Mouse (Mus musculus) embryonic facial prominence, embryonic 12.5 days (tissue): ENCODE results near the gene Lrmda. TPM values are rescaled to one million over a fixed set of nuclear protein-coding genes. Genes with fewer than 3 reads are reported as not detected.

Source experiments
- ATAC-seq: fragments of 200-750 bp; cut with Nextera tagmentation; 2 replicates; pipeline ENCODE4 v1.8.0; 2017; ENCODE audit not compliant: insufficient number of reproducible peaks, insufficient read depth, low FRiP score, low TSS enrichment
- H3K27ac ChIP-seq: fragments of 300-500 bp; sonication (generic); 2 replicates; pipeline ENCODE4 v1.5.1; 2016; ENCODE audit warnings: mild to moderate bottlenecking
- H3K27me3 ChIP-seq: fragments of 300-500 bp; sonication (generic); 2 replicates; pipeline ENCODE4 v1.6.1; 2016; ENCODE audit warnings: mild to moderate bottlenecking, moderate library complexity
- H3K36me3 ChIP-seq: fragments of 300-500 bp; sonication (generic); 2 replicates; pipeline ENCODE4 v1.6.1; 2016; ENCODE audit warnings: mild to moderate bottlenecking
- H3K4me1 ChIP-seq: fragments of 300-500 bp; sonication (generic); 2 replicates; pipeline ENCODE4 v1.6.1; 2016
- H3K4me2 ChIP-seq: fragments of 300-500 bp; sonication (generic); replicated peaks from 2 replicates; pipeline ENCODE4 v1.6.1; 2016; ENCODE audit warnings: mild to moderate bottlenecking, moderate library complexity
- H3K4me3 ChIP-seq: fragments of 300-500 bp; sonication (generic); 2 replicates; pipeline ENCODE4 v1.5.1; 2016; ENCODE audit warnings: mild to moderate bottlenecking
- H3K9ac ChIP-seq: fragments of 300-500 bp; sonication (generic); 2 replicates; pipeline ENCODE4 v1.6.1; 2016; ENCODE audit warnings: mild to moderate bottlenecking, moderate library complexity
- H3K9me3 ChIP-seq: fragments of 300-500 bp; sonication (generic); 2 replicates; pipeline ENCODE4 v1.6.1; 2016; ENCODE audit warnings: mild to moderate bottlenecking, moderate library complexity
- WGBS: fragments of 180-500 bp; shearing (Covaris S2); methylation state at CpG from one replicate; pipeline ENCODE4 v1.1.7; 2016; 5-methylcytosine and 5-hydroxymethylcytosine counted together
- polyA plus RNA-seq: library from polyadenylated mRNA; unstranded; fragments of >200 nt; fragmentation: Nextera tagmentation; extraction: Ambion mirVana; gene quantifications from 2 replicates; pipeline ENCODE4 v1.2.1, GENCODE M21; 2016

Gene Lrmda
- polyA plus RNA-seq, 1 experiment from 2014 or later = 0.28 TPM

DNA sequence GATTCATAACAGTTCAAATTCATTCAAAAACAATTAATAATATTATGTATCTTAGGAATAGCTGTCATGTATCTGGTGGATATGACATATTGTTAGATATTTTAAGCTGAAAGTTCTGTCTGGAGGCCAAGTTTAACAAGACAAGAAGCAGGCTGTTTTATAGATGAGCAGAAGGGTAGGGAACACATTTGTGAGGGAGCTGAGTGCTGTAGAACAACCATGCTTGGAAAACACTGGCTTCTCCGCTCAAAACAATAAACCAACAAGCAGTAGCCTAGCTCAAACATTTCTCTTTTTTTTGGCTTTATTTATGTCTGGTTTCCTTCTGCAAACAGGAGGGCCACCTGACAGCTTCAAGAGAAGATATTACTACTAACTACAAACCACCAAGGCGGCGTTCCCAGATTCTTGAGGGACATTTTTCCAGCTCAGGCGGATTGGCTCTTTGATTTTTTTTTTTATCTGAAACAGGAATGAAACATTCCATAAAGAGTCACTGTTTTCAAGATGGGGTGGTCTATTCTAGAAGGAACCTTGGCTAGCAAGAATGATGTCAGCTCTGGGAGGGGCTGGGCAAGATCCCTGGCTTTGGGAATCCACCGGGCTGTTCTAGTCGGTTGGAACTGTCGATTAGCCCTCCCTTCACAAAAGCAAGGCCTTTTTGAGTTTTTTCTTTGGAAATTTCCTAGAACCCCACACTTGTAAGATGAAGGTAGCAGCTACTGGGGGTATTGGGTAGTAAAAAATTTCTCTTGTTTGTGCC is 304.2 kb downstream of the Lrmda start:
- H3K27me3 ChIP-seq = no peaks in the 10 kb centered on the region
- 88% methylated on average over 7 of the region's 7 CpGs for WGBS
- H3K27ac ChIP-seq = no peak overlapping the region
- no peak overlapping the region for H3K4me2 ChIP-seq
- H3K9ac ChIP-seq = no peak overlapping the region
- no peaks in the 10 kb centered on the region for H3K9me3 ChIP-seq
- H3K36me3 ChIP-seq = no peaks in the 10 kb centered on the region
- no peaks in the 10 kb centered on the region for H3K4me1 ChIP-seq
- H3K4me3 ChIP-seq = no peak overlapping the region
- no peak for ATAC-seq

DNA sequence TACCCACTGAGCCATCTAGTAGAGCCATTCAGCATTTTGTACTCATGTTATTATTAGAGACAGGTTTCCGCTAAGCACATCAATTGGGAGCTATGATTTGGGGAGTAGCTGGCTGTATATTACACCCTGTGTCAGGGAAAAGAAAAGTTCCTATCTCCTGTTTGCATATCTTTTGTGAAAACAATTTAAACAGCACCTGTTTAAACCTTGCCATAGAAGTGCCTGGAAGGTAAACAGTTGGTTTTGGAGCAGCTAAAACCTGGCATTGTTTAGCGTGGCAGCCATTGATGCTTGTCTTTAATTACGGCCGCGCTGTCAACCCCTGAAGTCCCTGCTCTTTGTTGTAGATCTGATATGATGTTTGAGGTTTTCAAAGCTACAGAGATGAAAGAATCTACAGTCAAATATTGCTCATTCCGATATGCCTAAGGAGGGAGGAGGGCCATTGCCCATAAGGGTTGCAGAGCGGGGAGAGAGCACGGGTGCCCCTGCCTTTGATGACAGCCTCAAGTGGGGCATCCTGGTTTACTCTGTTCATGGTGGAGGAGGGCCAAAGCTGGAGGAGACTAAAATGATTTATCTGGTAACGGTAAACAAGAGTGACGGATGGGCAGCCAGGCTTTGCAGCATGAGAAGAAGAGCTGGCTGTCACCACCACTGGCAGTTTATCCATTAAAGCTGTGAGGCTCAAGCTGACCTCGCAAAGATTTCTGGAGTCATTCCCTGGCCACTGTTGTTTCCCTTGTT is 306.9 kb downstream of the Lrmda start:
- Histone ChIP-seq H3K9ac (no peak overlapping the region), H3K27ac (no peak overlapping the region), H3K4me1 (no peaks in the 10 kb centered on the region), H3K4me3 (no peak overlapping the region), H3K27me3 (no peaks in the 10 kb centered on the region), H3K9me3 (no peaks in the 10 kb centered on the region), H3K36me3 (no peaks in the 10 kb centered on the region), H3K4me2 (no peak overlapping the region)
- WGBS = 79% methylated on average over 11 of the region's 11 CpGs
- no peak for ATAC-seq

DNA sequence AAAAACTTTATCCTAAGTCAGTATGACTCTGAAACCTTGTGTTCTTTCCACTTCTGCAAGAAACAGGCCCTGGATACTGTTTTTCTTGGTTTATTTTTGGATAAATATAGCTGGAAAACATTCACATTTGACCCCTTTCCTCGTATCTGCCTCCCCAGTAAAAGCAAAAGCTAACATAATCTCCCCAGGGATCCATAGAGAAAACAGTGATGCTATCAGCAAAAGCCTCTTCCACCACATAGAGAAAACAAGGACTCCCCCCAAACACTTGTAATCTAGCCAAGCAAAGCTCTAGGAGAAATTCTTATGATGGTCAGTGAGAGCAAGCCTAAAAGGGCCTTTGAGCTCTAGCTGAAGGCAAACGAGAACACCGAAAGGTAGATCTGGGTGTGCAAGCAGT is 309.7 kb downstream of the Lrmda start:
- 80% methylated on average over 3 of the region's 3 CpGs for WGBS
- Histone ChIP-seq H3K27me3 (no peaks in the 10 kb centered on the region), H3K36me3 (no peaks in the 10 kb centered on the region), H3K4me3 (no peak overlapping the region), H3K9me3 (no peaks in the 10 kb centered on the region), H3K4me2 (no peak overlapping the region), H3K4me1 (no peaks in the 10 kb centered on the region), H3K27ac (no peak overlapping the region), H3K9ac (no peak overlapping the region)
- no peak for ATAC-seq

DNA sequence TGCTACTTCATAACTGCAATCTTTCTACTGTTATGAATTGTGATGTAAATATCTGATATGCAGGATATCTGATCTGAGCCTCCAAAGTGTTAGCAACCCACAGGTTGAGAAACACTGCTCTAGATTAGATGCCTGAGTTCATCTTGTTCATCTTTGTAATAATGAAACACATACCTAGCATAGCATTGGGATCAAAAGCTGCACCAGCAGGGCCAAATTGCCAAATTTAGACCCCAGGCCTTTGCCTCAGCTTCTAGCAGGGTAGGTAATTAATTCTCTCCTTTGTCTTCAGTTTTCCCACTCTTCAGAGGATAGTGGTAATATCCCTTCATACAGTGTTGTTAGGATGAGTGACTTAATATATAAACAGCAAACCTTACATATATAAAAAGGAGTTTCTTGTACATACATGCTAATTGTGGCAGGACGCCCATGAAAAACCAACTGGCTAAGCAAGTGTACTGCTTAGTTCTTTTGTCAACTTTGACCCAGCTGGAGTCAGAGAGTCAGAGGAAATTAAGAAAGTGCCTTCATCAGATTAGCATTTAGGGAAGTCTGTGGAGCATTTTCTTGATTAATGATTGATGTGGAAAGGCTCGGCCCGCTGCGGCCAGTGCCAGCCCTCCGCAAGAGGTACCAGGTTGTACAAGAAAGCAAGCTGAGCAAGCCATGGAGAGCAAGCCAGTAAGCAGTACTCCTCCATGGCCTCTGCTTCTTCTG is 315.7 kb downstream of the Lrmda start:
- Histone ChIP-seq H3K9me3 (no peaks in the 10 kb centered on the region), H3K27ac (no peak overlapping the region), H3K4me2 (no peak overlapping the region), H3K27me3 (no peaks in the 10 kb centered on the region), H3K4me1 (no peaks in the 10 kb centered on the region), H3K9ac (no peak overlapping the region), H3K4me3 (no peak overlapping the region), H3K36me3 (no peaks in the 10 kb centered on the region)
- no peak for ATAC-seq
- 87% methylated on average over 5 of the region's 5 CpGs for WGBS

DNA sequence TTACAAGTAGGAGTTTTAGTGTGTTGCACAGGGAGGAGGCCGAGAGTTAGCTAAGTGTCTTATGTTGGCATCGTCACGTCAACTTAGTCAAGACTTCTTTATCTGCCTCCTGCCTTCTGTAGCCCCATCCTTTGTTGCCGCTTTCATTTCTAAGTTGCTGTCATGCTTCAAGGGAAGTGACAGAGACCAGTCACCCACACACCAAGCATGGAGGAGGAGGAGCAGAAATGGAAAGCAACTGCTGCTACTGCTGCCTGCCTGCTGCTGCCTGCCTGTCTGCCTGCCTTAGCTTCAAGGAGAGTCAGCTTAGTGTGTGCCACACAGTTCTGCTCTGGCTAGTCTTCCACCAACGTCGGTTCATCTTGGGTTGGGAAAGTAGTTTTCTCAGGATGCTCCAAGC is 319.7 kb downstream of the Lrmda start:
- no peaks in the 10 kb centered on the region for H3K9me3 ChIP-seq
- WGBS = 83% methylated on average over 6 of the region's 6 CpGs

DNA sequence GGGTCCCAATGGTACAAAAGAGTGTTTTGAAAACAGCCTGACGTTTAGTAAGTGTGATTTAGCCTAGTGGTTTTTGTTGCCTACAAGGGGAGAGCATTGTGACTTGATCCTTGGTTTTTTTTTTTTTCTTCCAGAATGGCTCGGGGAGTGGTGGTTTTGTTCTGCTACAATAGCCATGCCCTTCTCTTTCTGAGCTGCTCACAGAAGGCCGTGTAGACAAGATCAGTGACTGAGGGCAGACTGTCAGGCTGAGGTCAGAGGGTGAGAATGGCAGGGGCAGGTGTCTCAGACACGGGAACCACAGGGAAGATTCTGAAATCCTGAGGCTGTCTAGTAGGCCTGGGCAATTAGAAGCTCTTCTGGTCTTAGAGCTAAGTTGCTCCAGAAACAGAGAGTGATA is 323.8 kb downstream of the Lrmda start:
- H3K27me3 ChIP-seq = no peaks in the 10 kb centered on the region

More for the DNA sequence above, 319.7 kb downstream of the Lrmda start:
- Histone ChIP-seq H3K36me3 (no peaks in the 10 kb centered on the region), H3K9ac (no peak overlapping the region), H3K27ac (no peak overlapping the region), H3K4me2 (no peak overlapping the region), H3K27me3 (no peaks in the 10 kb centered on the region), H3K4me1 (no peaks in the 10 kb centered on the region), H3K4me3 (no peak overlapping the region)
- ATAC-seq = no peak

DNA sequence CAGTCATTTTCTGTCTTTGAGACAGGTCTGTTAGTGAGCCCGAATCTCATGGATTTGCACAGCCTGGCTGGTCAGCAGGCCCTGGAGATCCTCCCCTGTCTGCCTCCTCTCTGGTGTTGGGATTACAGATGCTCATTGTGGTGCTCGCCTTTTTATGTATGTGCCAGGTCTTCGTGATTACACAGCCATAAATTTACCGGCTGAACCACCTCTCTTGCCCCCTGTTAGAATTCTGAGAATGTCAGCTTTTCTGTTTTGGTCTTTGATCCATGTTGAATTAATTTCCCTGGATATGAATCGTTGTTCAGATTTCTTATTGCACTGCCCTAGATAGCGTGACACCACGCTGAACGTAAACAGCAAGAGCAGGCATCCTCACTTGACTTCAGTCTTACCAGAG is 325.7 kb downstream of the Lrmda start:
- H3K9ac ChIP-seq = no peak overlapping the region
- 0 out of 2 replicates have a peak, but pooled peaks cover 5% of the 10 kb centered on the region for H3K27me3 ChIP-seq
- H3K4me1 ChIP-seq = no peaks in the 10 kb centered on the region
- H3K9me3 ChIP-seq = no peaks in the 10 kb centered on the region
- 72% methylated on average over 8 of the region's 8 CpGs for WGBS
- H3K36me3 ChIP-seq = no peaks in the 10 kb centered on the region
- H3K27ac ChIP-seq = no peak overlapping the region
- H3K4me2 ChIP-seq = no peak overlapping the region
- no peak for ATAC-seq
- H3K4me3 ChIP-seq = no peak overlapping the region

More for the DNA sequence above, 323.8 kb downstream of the Lrmda start:
- no peak for ATAC-seq
- no peak overlapping the region for H3K4me2 ChIP-seq
- H3K4me1 ChIP-seq = no peaks in the 10 kb centered on the region
- H3K9ac ChIP-seq = no peak overlapping the region
- no peak overlapping the region for H3K4me3 ChIP-seq
- no peaks in the 10 kb centered on the region for H3K9me3 ChIP-seq
- no peak overlapping the region for H3K27ac ChIP-seq
- WGBS = 27% methylated on average over 4 of the region's 4 CpGs
- no peaks in the 10 kb centered on the region for H3K36me3 ChIP-seq

DNA sequence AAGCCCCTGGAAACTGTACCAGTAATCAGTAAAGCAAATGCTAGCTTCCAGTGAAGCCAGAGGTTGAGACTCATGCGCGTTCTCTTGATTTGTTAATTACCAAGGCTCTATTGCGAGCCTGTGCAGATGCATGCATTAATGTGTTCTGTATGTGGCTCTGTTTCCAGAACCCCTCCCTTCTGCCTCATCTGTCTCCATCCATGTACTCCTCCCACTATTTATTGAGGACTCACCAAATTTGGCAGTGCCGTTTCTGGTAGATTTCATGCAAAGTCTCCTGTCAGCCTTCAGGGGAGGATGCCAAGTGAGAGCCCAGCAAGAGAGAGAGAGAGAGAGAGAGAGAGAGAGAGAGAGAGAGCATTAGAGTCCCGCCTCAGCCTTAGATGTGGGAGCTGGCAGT is 334.1 kb downstream of the Lrmda start:
- no peak overlapping the region for H3K4me3 ChIP-seq
- 73% methylated on average over 5 of the region's 5 CpGs for WGBS

DNA sequence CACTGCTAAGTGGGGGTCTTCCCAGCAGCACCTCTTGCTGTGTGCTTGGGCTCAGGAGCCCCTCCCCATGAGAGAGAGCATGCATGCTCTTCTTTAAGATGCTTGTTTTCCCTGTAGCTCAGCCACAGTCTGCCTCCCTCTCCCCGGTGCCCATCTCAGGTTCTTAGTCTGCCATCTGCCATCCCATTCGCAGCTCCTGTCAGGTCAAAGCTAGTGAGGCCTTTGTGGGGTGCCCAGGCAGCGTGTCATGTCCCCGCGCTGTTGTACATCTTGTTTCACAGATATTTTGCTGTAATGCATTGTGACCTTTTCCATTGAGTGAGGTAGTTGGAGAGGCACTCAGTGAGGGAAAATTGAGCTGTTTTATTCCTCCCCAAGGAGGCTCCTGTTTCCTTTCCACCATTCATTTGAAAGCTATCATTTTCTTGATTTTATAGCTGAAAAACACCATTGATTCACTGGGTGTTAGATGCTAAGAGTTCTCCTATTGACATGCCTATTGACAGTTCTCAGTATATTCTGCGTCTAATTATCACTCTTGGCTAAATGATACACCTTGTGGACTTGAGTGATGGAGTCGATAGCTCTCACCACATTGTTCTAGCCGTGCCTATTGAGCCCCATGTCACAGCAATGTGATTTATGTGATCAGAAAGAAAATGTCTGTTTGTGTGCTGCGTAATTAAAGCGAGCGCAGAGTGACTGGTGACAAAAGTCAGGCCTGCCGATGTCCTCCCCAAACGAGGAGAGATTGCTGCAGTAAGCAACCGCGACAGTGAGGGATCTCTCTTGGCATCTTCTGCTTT is 335.5 kb downstream of the Lrmda start:
- H3K9ac ChIP-seq = no peak overlapping the region
- no peaks in the 10 kb centered on the region for H3K36me3 ChIP-seq
- no peak overlapping the region for H3K4me2 ChIP-seq
- H3K9me3 ChIP-seq = no peaks in the 10 kb centered on the region
- 65% methylated on average over 15 of the region's 15 CpGs for WGBS
- H3K4me3 ChIP-seq = no peak overlapping the region
- 0 out of 2 replicates have a peak, but pooled peaks cover 2% of the 10 kb centered on the region for H3K27me3 ChIP-seq
- H3K4me1 ChIP-seq = peaks cover 14% of the 10 kb centered on the region
- 0 out of 2 replicates have a peak overlapping the region, but pooled peaks have one; percentile 41 for H3K27ac ChIP-seq
- 0 out of 2 replicates have a peak, but pooled peaks have one; percentile 22 for ATAC-seq

More for the DNA sequence above, 334.1 kb downstream of the Lrmda start:
- peaks cover 14% of the 10 kb centered on the region for H3K4me1 ChIP-seq
- no peak overlapping the region for H3K4me2 ChIP-seq
- no peaks in the 10 kb centered on the region for H3K9me3 ChIP-seq
- no peak overlapping the region for H3K27ac ChIP-seq
- no peaks in the 10 kb centered on the region for H3K36me3 ChIP-seq
- no peak overlapping the region for H3K9ac ChIP-seq
- ATAC-seq = no peak
- 0 out of 2 replicates have a peak, but pooled peaks cover 7% of the 10 kb centered on the region for H3K27me3 ChIP-seq

DNA sequence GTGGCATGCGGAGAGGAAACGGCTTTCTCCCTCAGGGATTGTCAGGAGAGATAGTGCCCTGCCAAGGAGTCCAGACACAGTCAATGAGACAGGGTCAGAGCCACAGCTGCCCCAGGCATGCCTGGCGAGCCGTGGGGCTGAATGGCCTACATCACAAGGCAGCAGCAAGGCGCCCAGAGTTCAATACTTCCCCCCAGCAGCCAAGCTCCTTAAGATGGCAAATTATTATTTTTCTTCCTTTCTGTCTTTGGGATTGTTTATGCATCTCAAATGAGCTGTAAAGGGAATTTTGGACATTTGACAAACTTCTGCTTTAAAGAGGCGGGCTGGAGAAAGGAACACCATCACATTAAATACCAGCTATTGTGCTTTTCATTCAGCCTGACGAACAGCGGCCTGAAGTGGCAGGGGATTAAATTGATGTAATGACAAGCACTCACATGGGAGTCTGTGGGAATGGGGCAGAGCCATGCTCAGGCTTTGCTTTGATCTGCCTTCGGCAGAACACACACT is 338.5 kb downstream of the Lrmda start:
- H3K36me3 ChIP-seq = no peaks in the 10 kb centered on the region
- no peak overlapping the region for H3K9ac ChIP-seq
- H3K9me3 ChIP-seq = no peaks in the 10 kb centered on the region
- no peak overlapping the region for H3K4me3 ChIP-seq
- peaks cover 14% of the 10 kb centered on the region for H3K4me1 ChIP-seq
- H3K27me3 ChIP-seq = 0 out of 2 replicates have a peak, but pooled peaks cover 2% of the 10 kb centered on the region
- WGBS = 32% methylated on average over 9 of the region's 9 CpGs
- ATAC-seq = no peak; the same call in 1 of the 2 replicates
- H3K4me2 ChIP-seq = no peak overlapping the region
- peak overlapping the region; percentile 24; the same call in 1 of the 2 replicates for H3K27ac ChIP-seq
